Mouse (Mus musculus): ENCODE data around the gene Vmn1r233. TPM values are rescaled to one million over a fixed set of nuclear protein-coding genes. Genes with fewer than 3 reads are reported as not detected.

Vmn1r233 gene
- polyA plus RNA-seq, 1 experiment from 2014 or later = not detected

DNA sequence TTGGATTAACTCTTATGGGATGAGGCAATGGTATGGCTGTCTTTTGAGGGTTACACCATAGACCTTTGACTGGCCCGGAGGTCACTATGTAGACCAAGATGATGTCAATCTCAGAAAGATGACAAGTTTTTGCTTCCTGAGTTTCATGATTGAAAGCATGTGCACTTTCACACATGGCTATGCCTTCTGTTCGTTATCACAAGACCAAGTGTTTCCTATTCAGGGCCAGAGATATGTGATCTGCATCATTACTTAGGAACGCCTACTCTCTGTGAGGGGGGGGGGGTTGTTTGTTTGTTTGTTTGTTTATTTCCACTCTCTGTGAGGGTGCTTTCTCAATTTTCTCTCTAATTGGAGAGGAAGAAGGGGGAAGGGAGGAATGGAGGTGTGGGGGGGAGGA is 52.0 kb downstream of the Vmn1r233 start:
- Histone ChIP-seq H3K9ac (peak overlapping the region; percentile 56), H3K4me1 (peaks cover 29% of the 10 kb centered on the region), H3K4me3 (peak overlapping the region; percentile 86), H3K9me3 (replicated peaks) (no peaks in the 10 kb centered on the region), H3K27ac (peak overlapping the region; percentile 77), H3K27me3 (replicated peaks) (no peaks in the 10 kb centered on the region; the same call in 1 of the 2 replicates), H3K4me2 (peak overlapping the region; percentile 75), H3K36me3 (0 out of 2 replicates have a peak, but pooled peaks cover 2% of the 10 kb centered on the region)
- 43% methylated on average over 3 of the region's 3 CpGs for WGBS (ENCODE audit: insufficient replicate concordance)
- ATAC-seq = no peak

Other genes starting within 250 kb of the Vmn1r233 start
- gene Vmn1r228, start 210.3 kb downstream of the Vmn1r233 start, polyA plus RNA-seq (2016; fragmentation: Nextera tagmentation; extraction: Ambion mirVana) = not detected in 2 replicates
- not detected in 2 replicates for gene Vmn1r229, start 184.9 kb downstream of the Vmn1r233 start, polyA plus RNA-seq (2016; fragmentation: Nextera tagmentation; extraction: Ambion mirVana)
- not detected in 2 replicates for gene Vmn1r230, start 156.0 kb downstream of the Vmn1r233 start, polyA plus RNA-seq (2016; fragmentation: Nextera tagmentation; extraction: Ambion mirVana)
- gene Vmn1r231, start 91.4 kb downstream of the Vmn1r233 start, polyA plus RNA-seq (2016; fragmentation: Nextera tagmentation; extraction: Ambion mirVana) = not detected in 2 replicates
- not detected in 2 replicates for gene Vmn1r232, start 76.8 kb downstream of the Vmn1r233 start, polyA plus RNA-seq (2016; fragmentation: Nextera tagmentation; extraction: Ambion mirVana)
- gene Ppp2r1a, start 51.2 kb downstream of the Vmn1r233 start, polyA plus RNA-seq (2016; fragmentation: Nextera tagmentation; extraction: Ambion mirVana) = 142 and 143 TPM in 2 replicates
- 6.4 and 6.9 TPM in 2 replicates for gene Zfp160, start 12.4 kb upstream of the Vmn1r233 start, polyA plus RNA-seq (2016; fragmentation: Nextera tagmentation; extraction: Ambion mirVana)
- gene Vmn1r234, start 229.6 kb upstream of the Vmn1r233 start, polyA plus RNA-seq (2016; fragmentation: Nextera tagmentation; extraction: Ambion mirVana) = not detected in 2 replicates